12 mouse cellular contexts compared by ENCODE assay signal in the genomic region with DNA sequence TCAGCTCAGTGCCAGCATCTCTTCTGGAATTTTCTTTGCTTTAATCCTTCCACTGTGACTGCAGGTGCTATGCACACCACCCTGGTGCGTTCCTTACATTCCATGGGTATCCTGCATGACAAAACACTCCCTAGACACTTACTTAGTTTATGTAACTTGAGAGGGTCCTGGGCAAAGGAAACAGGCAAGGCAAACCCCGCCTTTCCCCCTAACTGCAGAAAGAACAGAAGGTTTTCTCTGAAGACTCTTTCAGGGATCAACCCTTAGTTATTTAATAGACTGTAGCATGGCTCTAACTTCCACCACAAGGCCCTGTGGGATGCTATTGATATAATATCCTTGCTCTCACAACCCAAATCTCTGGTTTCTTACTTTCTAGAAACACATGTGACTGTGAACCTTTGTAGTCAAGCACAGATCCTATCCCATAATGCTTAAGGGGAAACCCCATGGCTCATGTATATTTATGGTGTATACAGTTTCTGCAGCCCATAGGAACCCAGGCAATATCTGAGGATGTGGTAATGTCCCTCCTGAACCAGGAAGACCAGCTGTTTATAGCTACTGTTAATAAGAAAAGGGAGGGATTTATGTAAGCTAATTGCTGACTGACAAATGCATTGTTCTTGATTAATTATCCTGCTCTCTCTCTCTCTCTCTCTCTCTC.
DNase-seq lines count a peak whose midpoint lies in the region; ATAC-seq and TF ChIP-seq lines count a peak whose summit lies in the region.
"Had no signal": no experiment of that assay in that cellular context is flagged by ENCODE, and none has a peak within 500 bp of the region (broad histone marks: within the 10 kb centered on the region; RNA-seq: fewer than 3 reads in every experiment).

No protein-coding gene starts in this region.

- no peak for TF ChIP-seq CTCF in hindbrain, postnatal 0 days (IDR thresholded peaks at IDR 0.05; ENCODE audit: low read depth)

- H3K9me3 ChIP-seq in hindbrain, embryonic 11.5 days (ENCODE audit: control insufficient read depth, low read length): no peaks in the 10 kb centered on the region
- no peaks in the 10 kb centered on the region for H3K9me3 ChIP-seq in hindbrain, postnatal 0 days (ENCODE audit: low read length)
- H3K9me3 ChIP-seq in embryonic facial prominence, embryonic 10.5 days: no peaks in the 10 kb centered on the region
- H3K9me3 ChIP-seq in limb, embryonic 11.5 days (ENCODE audit: control insufficient read depth, low read length): no peaks in the 10 kb centered on the region
- H3K9me3 ChIP-seq: hindbrain, embryonic 15.5 days had no signal

- 45% methylated on average over 2 of the region's 2 CpGs for WGBS in hindbrain, embryonic 11.5 days
- whole genome bisulfite sequencing in hindbrain, postnatal 0 days: 57% methylated on average over 2 of the region's 2 CpGs
- 13% methylated on average over 2 of the region's 2 CpGs for WGBS in embryonic facial prominence, embryonic 10.5 days
- WGBS in limb, embryonic 11.5 days: 16% methylated on average over 2 of the region's 2 CpGs

- ATAC-seq in hindbrain, embryonic 11.5 days (ENCODE audit: low FRiP score): peak; percentile 49; the same call in 1 of the 2 replicates
- ATAC-seq in hindbrain, postnatal 0 days: no peak
- peak; percentile 74; the same call in 1 of the 2 replicates for ATAC-seq in limb, embryonic 11.5 days (ENCODE audit: insufficient number of reproducible peaks, low FRiP score, low TSS enrichment, low read depth)
- ATAC-seq in megakaryocyte, adult 5-6 weeks (ENCODE audit: poor library complexity, severe bottlenecking): no peak

- no peaks in the 10 kb centered on the region for H3K36me3 ChIP-seq in hindbrain, embryonic 11.5 days (ENCODE audit: control insufficient read depth, insufficient read depth, low read length)
- H3K36me3 ChIP-seq in hindbrain, postnatal 0 days (ENCODE audit: insufficient read depth, low read length): no peaks in the 10 kb centered on the region
- no peaks in the 10 kb centered on the region for H3K36me3 ChIP-seq in embryonic facial prominence, embryonic 10.5 days (replicated peaks)
- no peaks in the 10 kb centered on the region for H3K36me3 ChIP-seq in limb, embryonic 11.5 days (ENCODE audit: control insufficient read depth, insufficient read depth, low read length)
- H3K36me3 ChIP-seq: hindbrain, embryonic 15.5 days had no signal

- H3K27ac ChIP-seq in hindbrain, embryonic 11.5 days (ENCODE audit: low read depth, low read length): no peak overlapping the region
- no peak overlapping the region for H3K27ac ChIP-seq in hindbrain, postnatal 0 days
- H3K27ac ChIP-seq in embryonic facial prominence, embryonic 10.5 days (replicated peaks): peak overlapping the region; percentile 57
- H3K27ac ChIP-seq in limb, embryonic 11.5 days (replicated peaks; ENCODE audit: low read depth, low read length): peak overlapping the region; percentile 23; the same call in 1 of the 2 replicates

- H3K4me1 ChIP-seq in hindbrain, embryonic 11.5 days (replicated peaks; ENCODE audit: control insufficient read depth, insufficient read depth, low read length): no peaks in the 10 kb centered on the region
- no peaks in the 10 kb centered on the region for H3K4me1 ChIP-seq in hindbrain, postnatal 0 days (ENCODE audit: insufficient read depth, low read length)
- H3K4me1 ChIP-seq in embryonic facial prominence, embryonic 10.5 days: peaks cover 33% of the 10 kb centered on the region
- H3K4me1 ChIP-seq in limb, embryonic 11.5 days (ENCODE audit: control insufficient read depth, insufficient read depth, low read length): peaks cover 16% of the 10 kb centered on the region
- H3K4me1 ChIP-seq: megakaryocyte, embryonic 14.5 days had no signal

- no peak overlapping the region for H3K4me2 ChIP-seq in hindbrain, embryonic 11.5 days (replicated peaks; ENCODE audit: low read depth, low read length)
- no peak overlapping the region for H3K4me2 ChIP-seq in hindbrain, postnatal 0 days (ENCODE audit: low read depth, low read length)
- no peak overlapping the region for H3K4me2 ChIP-seq in limb, embryonic 11.5 days (ENCODE audit: low read depth, severe bottlenecking)
- H3K4me2 ChIP-seq: hindbrain, embryonic 15.5 days had no signal

- H3K9ac ChIP-seq in hindbrain, embryonic 11.5 days (ENCODE audit: low read depth, low read length): no peak overlapping the region
- no peak overlapping the region for H3K9ac ChIP-seq in hindbrain, postnatal 0 days (replicated peaks; ENCODE audit: low read length)
- H3K9ac ChIP-seq in limb, embryonic 11.5 days (ENCODE audit: low read length): no peak overlapping the region
- H3K9ac ChIP-seq: hindbrain, embryonic 15.5 days had no signal

- no peak overlapping the region for H3K4me3 ChIP-seq in hindbrain, embryonic 11.5 days (ENCODE audit: low read depth, low read length)
- H3K4me3 ChIP-seq in hindbrain, postnatal 0 days (ENCODE audit: low read length): no peak overlapping the region
- no peak overlapping the region for H3K4me3 ChIP-seq in embryonic facial prominence, embryonic 10.5 days
- no peak overlapping the region for H3K4me3 ChIP-seq in limb, embryonic 11.5 days (ENCODE audit: low read depth, low read length)
- H3K4me3 ChIP-seq: hindbrain, embryonic 15.5 days; megakaryocyte, embryonic 14.5 days had no signal

- no peaks in the 10 kb centered on the region for H3K27me3 ChIP-seq in hindbrain, embryonic 11.5 days (ENCODE audit: control insufficient read depth, insufficient read depth, low read length)
- no peaks in the 10 kb centered on the region for H3K27me3 ChIP-seq in hindbrain, postnatal 0 days (ENCODE audit: insufficient read depth, low read length)
- H3K27me3 ChIP-seq in embryonic facial prominence, embryonic 10.5 days (replicated peaks; ENCODE audit: low read depth, poor library complexity, severe bottlenecking): no peaks in the 10 kb centered on the region
- no peaks in the 10 kb centered on the region for H3K27me3 ChIP-seq in limb, embryonic 11.5 days (ENCODE audit: control insufficient read depth, insufficient read depth, low read length)
- H3K27me3 ChIP-seq: hindbrain, embryonic 15.5 days; megakaryocyte, embryonic 14.5 days had no signal

- no peak for DNase-seq in hindbrain, embryonic 11.5 days (ENCODE audit: low spot score)
- no peak for DNase-seq in hindbrain, postnatal 0 days (ENCODE audit: low spot score)
- DNase-seq in Muller cell, postnatal 12 days (ENCODE audit: inconsistent ontology term): peak; percentile 28
- DNase-seq in embryonic facial prominence, embryonic 10.5 days (ENCODE audit: low spot score): peak; percentile 53
- DNase-seq in limb, embryonic 11.5 days (ENCODE audit: low spot score): no peak
- no peak for DNase-seq in thymus, postnatal 0 days (ENCODE audit: low spot score)
- DNase-seq in adrenal gland, adult (ENCODE audit: inconsistent age in 2 of 2, low spot score in 1 of 2): no peak
- DNase-seq: adrenal gland, postnatal 25 days; cerebellum, postnatal 10 days had no signal

Comparison
In these comparisons a context has a peak if more than half of its experiments do, and no peak if none do; other contexts are left out.
1. ATAC-seq: peak in hindbrain, embryonic 11.5 days (single experiment) and limb, embryonic 11.5 days (single experiment); none in hindbrain, postnatal 0 days (single experiment) and megakaryocyte, adult 5-6 weeks (single experiment).
2. DNase-seq: peak in Muller cell, postnatal 12 days (single experiment) and embryonic facial prominence, embryonic 10.5 days (single experiment); none in hindbrain, embryonic 11.5 days (single experiment), hindbrain, postnatal 0 days (single experiment), limb, embryonic 11.5 days (single experiment), thymus, postnatal 0 days (single experiment) and adrenal gland, adult (0 of 2).
3. H3K27ac ChIP-seq: peak in embryonic facial prominence, embryonic 10.5 days (single experiment) and limb, embryonic 11.5 days (single experiment); none in hindbrain, embryonic 11.5 days (single experiment) and hindbrain, postnatal 0 days (single experiment).